Mouse (Mus musculus) myocyte (in vitro differentiated cells): ENCODE measurements at regions not wholly inside any gene's neighbourhood (a gene's known extent, or its start where the extent isn't known, plus 50 kb on each side); places are given as distances from the start of the nearest gene placed in this dataset.

ENCODE experiments used
- H3K27me3 ChIP-seq: one replicate; pipeline ENCODE4 v1.6.1; 2011; ENCODE audit not compliant: control insufficient read depth, insufficient read depth, insufficient read length
- H3K36me3 ChIP-seq: one replicate; pipeline ENCODE4 v1.6.1; 2011; ENCODE audit not compliant: control insufficient read depth, insufficient read depth
- H3K4me2 ChIP-seq: one replicate; pipeline ENCODE4 v1.6.1; 2011; ENCODE audit warnings: low read depth, control low read depth
- H3K4me3 ChIP-seq: one replicate; pipeline ENCODE4 v1.5.1; 2011; ENCODE audit warnings: mild to moderate bottlenecking, control low read depth, moderate library complexity
- H3K79me2 ChIP-seq: one replicate; pipeline ENCODE4 v1.6.1; 2011; ENCODE audit not compliant: control insufficient read depth, insufficient read depth
- H3ac ChIP-seq: one replicate; pipeline ENCODE4 v1.6.1; 2011; ENCODE audit not compliant: control insufficient read depth, insufficient read length
- CEBPB ChIP-seq: IDR thresholded peaks from 2 replicates; pipeline ENCODE4 v1.6.1; 2011; ENCODE audit warnings: mild to moderate bottlenecking, moderate library complexity; ENCODE audit not compliant: poor library complexity, insufficient read depth, severe bottlenecking
- E2F4 ChIP-seq: IDR thresholded peaks from one replicate; pipeline ENCODE4 v1.6.1; 2011; ENCODE audit warnings: mild to moderate bottlenecking, control low read depth, moderate library complexity; ENCODE audit not compliant: insufficient read depth
- MAX ChIP-seq: IDR thresholded peaks from one replicate; pipeline ENCODE4 v1.6.1; 2011; ENCODE audit warnings: low read depth, mild to moderate bottlenecking, control low read depth
- MYOD1 ChIP-seq, 3 experiments: IDR thresholded peaks; one replicate each; pipeline ENCODE4 v1.6.1; 2011; ENCODE audit warnings: control low read depth in 2 of 3, low read depth in 2 of 3, mild to moderate bottlenecking in 2 of 3, moderate library complexity in 1 of 3; ENCODE audit not compliant: insufficient read length in 2 of 3, control insufficient read depth in 1 of 3
- MYOG ChIP-seq, 3 experiments: IDR thresholded peaks; one replicate each; pipeline ENCODE4 v1.6.1; 2011; ENCODE audit warnings: control low read depth in 2 of 3, low read depth in 2 of 3, mild to moderate bottlenecking in 2 of 3; ENCODE audit not compliant: insufficient read length in 2 of 3, control insufficient read depth in 1 of 3, insufficient read depth in 1 of 3
- POLR2A ChIP-seq: IDR thresholded peaks from one replicate; pipeline ENCODE4 v1.6.1; 2011; ENCODE audit warnings: low read depth, mild to moderate bottlenecking, control low read depth, moderate library complexity; ENCODE audit not compliant: insufficient read length
- POLR2AphosphoS2 ChIP-seq: IDR thresholded peaks from one replicate; pipeline ENCODE4 v1.6.1; 2011; ENCODE audit warnings: low read depth, control low read depth; ENCODE audit not compliant: insufficient read length
- REST ChIP-seq: IDR thresholded peaks from one replicate; pipeline ENCODE4 v1.6.1; 2011; ENCODE audit warnings: mild to moderate bottlenecking, control low read depth, moderate library complexity; ENCODE audit not compliant: insufficient read depth, insufficient read length
- SRF ChIP-seq: IDR thresholded peaks from one replicate; pipeline ENCODE4 v1.6.1; 2011; ENCODE audit warnings: low read depth; ENCODE audit not compliant: control insufficient read depth, insufficient read length
- TCF12 ChIP-seq: IDR thresholded peaks from one replicate; pipeline ENCODE4 v1.6.1; 2011; ENCODE audit warnings: mild to moderate bottlenecking, control low read depth; ENCODE audit not compliant: poor library complexity, insufficient read depth, severe bottlenecking
- TCF3 ChIP-seq: IDR thresholded peaks from one replicate; pipeline ENCODE4 v1.6.1; 2011; ENCODE audit warnings: low read depth, control low read depth; ENCODE audit not compliant: insufficient read length
- USF1 ChIP-seq: IDR thresholded peaks from one replicate; pipeline ENCODE4 v1.6.1; 2011; ENCODE audit warnings: low read depth, mild to moderate bottlenecking, control low read depth, moderate library complexity

DNA sequence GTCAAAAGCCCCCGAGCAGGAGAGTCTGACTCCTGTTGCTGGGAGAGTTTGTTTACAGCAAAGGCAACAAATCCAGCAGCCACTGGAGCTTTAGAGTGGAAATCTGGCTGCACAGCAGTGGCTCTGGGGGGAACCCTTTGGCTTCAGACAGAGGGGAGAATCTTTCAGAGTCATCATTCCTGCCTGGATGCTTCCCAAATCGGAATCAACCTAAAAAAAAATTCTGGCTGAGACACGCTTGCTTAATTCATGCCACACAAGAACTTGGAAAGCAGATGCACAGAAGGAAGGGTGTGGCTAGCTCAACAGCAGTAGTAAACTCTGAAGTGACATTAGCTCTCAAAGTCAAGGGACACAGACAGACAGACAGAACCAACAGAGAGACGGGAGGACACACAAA, 175.8 kb upstream of the Nfe2l3 start:
- Histone ChIP-seq H3ac (no peak overlapping the region), H3K79me2 (no peaks in the 10 kb centered on the region), H3K27me3 (no peaks in the 10 kb centered on the region), H3K36me3 (no peaks in the 10 kb centered on the region), H3K4me3 (no peak overlapping the region), H3K4me2 (no peak overlapping the region)
- TF ChIP-seq TCF12, result no peak
- no peak for TF ChIP-seq POLR2AphosphoS2
- no peak for TF ChIP-seq MAX
- no peak for TF ChIP-seq POLR2A
- no peak for TF ChIP-seq E2F4
- no peak for TF ChIP-seq TCF3
- TF ChIP-seq CEBPB, result no peak
- no peak for TF ChIP-seq SRF
- TF ChIP-seq MYOG (IDR thresholded peaks at IDR 0.05; ENCODE audit: control insufficient read depth in 1 of 3, insufficient read depth in 1 of 3, insufficient read length in 2 of 3, low read depth in 2 of 3), result no peak
- TF ChIP-seq REST, result no peak
- no peak for TF ChIP-seq MYOD1 (IDR thresholded peaks at IDR 0.05; ENCODE audit: control insufficient read depth in 1 of 3, insufficient read length in 2 of 3, low read depth in 2 of 3)
- TF ChIP-seq USF1, result no peak

DNA sequence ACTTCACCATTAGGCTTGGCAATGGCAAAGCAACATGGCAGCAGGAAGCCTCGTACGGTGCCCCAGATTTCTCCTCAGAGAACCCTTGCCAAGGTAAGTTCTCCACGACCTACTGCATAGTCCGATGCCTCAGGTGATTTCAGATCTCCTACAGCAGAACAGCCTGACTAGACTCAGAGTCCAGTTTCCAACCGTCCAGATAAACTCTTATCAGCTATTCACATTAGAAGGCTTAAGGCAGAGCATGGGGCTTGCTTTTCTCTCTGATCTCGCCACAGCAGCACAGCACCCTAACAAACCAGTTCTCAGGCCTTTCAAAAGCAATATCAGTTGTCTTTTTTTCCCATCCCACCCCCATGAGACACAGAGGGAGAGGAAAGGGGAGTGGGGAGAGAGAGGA, 174.9 kb upstream of the Nfe2l3 start:
- H3K36me3 ChIP-seq, result no peaks in the 10 kb centered on the region
- H3K4me2 ChIP-seq, result no peak overlapping the region
- no peaks in the 10 kb centered on the region for H3K79me2 ChIP-seq
- TF ChIP-seq E2F4 (no peak), MAX (no peak), REST (no peak), MYOD1 (IDR thresholded peaks at IDR 0.05; ENCODE audit: control insufficient read depth in 1 of 3, insufficient read length in 2 of 3, low read depth in 2 of 3) (no peak), TCF12 (no peak), CEBPB (no peak), POLR2A (no peak), SRF (no peak), USF1 (no peak), TCF3 (no peak), POLR2AphosphoS2 (no peak), MYOG (IDR thresholded peaks at IDR 0.05; ENCODE audit: control insufficient read depth in 1 of 3, insufficient read depth in 1 of 3, insufficient read length in 2 of 3, low read depth in 2 of 3) (no peak)
- H3ac ChIP-seq, result no peak overlapping the region
- H3K27me3 ChIP-seq, result no peaks in the 10 kb centered on the region
- no peak overlapping the region for H3K4me3 ChIP-seq

DNA sequence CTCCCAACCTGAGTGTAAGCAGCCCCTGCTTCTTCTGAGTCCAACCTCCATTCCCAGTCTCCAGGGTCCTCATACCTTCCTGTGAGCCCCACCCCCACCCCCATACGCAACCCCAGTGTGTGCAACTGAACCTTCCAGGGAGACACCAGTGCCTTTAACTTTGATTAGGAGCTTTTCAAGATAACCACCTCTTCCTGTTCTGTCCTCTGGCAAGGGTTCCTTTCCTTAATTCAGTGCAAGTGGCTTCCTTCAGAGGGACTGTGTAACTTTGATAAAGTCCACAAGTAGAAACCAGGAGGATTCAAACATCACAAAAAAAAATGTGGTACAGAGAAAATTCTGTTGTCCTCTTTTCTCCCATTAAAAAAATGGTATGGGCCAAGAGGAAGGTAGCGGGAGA, 174.2 kb upstream of the Nfe2l3 start:
- TF ChIP-seq REST, result no peak
- no peak for TF ChIP-seq POLR2AphosphoS2
- no peak for TF ChIP-seq TCF3
- TF ChIP-seq MYOG (IDR thresholded peaks at IDR 0.05; ENCODE audit: control insufficient read depth in 1 of 3, insufficient read depth in 1 of 3, insufficient read length in 2 of 3, low read depth in 2 of 3), result no peak
- no peak for TF ChIP-seq MYOD1 (IDR thresholded peaks at IDR 0.05; ENCODE audit: control insufficient read depth in 1 of 3, insufficient read length in 2 of 3, low read depth in 2 of 3)
- TF ChIP-seq POLR2A, result no peak
- Histone ChIP-seq H3ac (no peak overlapping the region), H3K27me3 (no peaks in the 10 kb centered on the region), H3K4me2 (no peak overlapping the region), H3K4me3 (no peak overlapping the region), H3K79me2 (no peaks in the 10 kb centered on the region), H3K36me3 (no peaks in the 10 kb centered on the region)

GRCm38 (mm10) chr6:51263595-51263994, 168.9 kb upstream of the Nfe2l3 start:
- H3K36me3 ChIP-seq, result no peaks in the 10 kb centered on the region
- H3K27me3 ChIP-seq, result no peaks in the 10 kb centered on the region
- H3K79me2 ChIP-seq, result no peaks in the 10 kb centered on the region
- H3ac ChIP-seq, result no peak overlapping the region
- no peak overlapping the region for H3K4me2 ChIP-seq
- no peak overlapping the region for H3K4me3 ChIP-seq
- no peak for TF ChIP-seq REST
- TF ChIP-seq SRF, result no peak
- TF ChIP-seq POLR2A, result no peak
- no peak for TF ChIP-seq MYOD1 (IDR thresholded peaks at IDR 0.05; ENCODE audit: control insufficient read depth in 1 of 3, insufficient read length in 2 of 3, low read depth in 2 of 3)
- no peak for TF ChIP-seq TCF3
- TF ChIP-seq TCF12, result no peak
- TF ChIP-seq E2F4, result no peak
- TF ChIP-seq CEBPB, result no peak
- TF ChIP-seq POLR2AphosphoS2, result no peak
- TF ChIP-seq MYOG (IDR thresholded peaks at IDR 0.05; ENCODE audit: control insufficient read depth in 1 of 3, insufficient read depth in 1 of 3, insufficient read length in 2 of 3, low read depth in 2 of 3), result no peak
- no peak for TF ChIP-seq MAX
- no peak for TF ChIP-seq USF1

GRCm38 (mm10) chr6:51265329-51265728, 167.1 kb upstream of the Nfe2l3 start:
- Histone ChIP-seq H3K4me3 (no peak overlapping the region), H3K4me2 (no peak overlapping the region), H3K36me3 (no peaks in the 10 kb centered on the region), H3K27me3 (peaks cover 1% of the 10 kb centered on the region), H3ac (no peak overlapping the region), H3K79me2 (no peaks in the 10 kb centered on the region)
- TF ChIP-seq SRF, result no peak
- no peak for TF ChIP-seq TCF3
- TF ChIP-seq TCF12, result no peak
- TF ChIP-seq CEBPB, result no peak
- TF ChIP-seq REST, result no peak
- no peak for TF ChIP-seq E2F4
- no peak for TF ChIP-seq POLR2AphosphoS2
- TF ChIP-seq USF1, result no peak
- TF ChIP-seq MAX, result no peak
- no peak for TF ChIP-seq MYOG (IDR thresholded peaks at IDR 0.05; ENCODE audit: control insufficient read depth in 1 of 3, insufficient read depth in 1 of 3, insufficient read length in 2 of 3, low read depth in 2 of 3)
- no peak for TF ChIP-seq POLR2A
